Mouse (Mus musculus): ENCODE results near the gene Gm38392. TPM values are rescaled to one million over a fixed set of nuclear protein-coding genes. Genes with fewer than 3 reads are reported as not detected.

Gm38392 gene
- polyA plus RNA-seq, 1 experiment from 2014 or later = not detected

DNA sequence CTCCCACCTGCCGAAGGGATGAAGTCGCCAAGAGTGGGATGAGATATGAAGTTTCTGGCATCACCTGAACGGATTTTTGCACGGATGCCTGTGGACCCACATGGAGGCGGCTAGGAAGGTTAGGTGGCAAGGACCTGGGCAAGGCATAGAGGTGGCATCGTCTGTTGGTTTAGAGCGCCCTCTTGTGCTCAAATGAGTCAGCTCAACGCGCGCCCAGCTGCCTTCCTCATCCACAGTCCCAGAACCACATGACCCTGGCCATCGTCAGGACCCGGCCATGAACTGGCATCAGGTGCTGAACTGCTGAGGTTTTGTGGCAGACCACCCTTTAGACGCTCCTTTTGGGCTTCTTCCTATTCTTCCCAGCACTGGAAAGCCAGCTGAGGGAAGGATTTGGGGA is 44.5 kb downstream of the Gm38392 start:
- no peak overlapping the region for H3K4me3 ChIP-seq (ENCODE audit: low read length)
- peak; percentile 38 for ATAC-seq
- WGBS = 1% methylated on average over 13 of the region's 13 CpGs
- no peaks in the 10 kb centered on the region for H3K27me3 ChIP-seq (replicated peaks; ENCODE audit: control insufficient read depth, insufficient read depth, low read length)
- H3K4me1 ChIP-seq (ENCODE audit: control insufficient read depth, insufficient read depth, low read depth, low read length) = peaks cover 25% of the 10 kb centered on the region
- no peaks in the 10 kb centered on the region for H3K36me3 ChIP-seq (ENCODE audit: control insufficient read depth, insufficient read depth, low read length)
- H3K9me3 ChIP-seq (ENCODE audit: control insufficient read depth, low read length) = no peaks in the 10 kb centered on the region
- H3K4me2 ChIP-seq (ENCODE audit: low read length) = peak overlapping the region; percentile 31
- H3K9ac ChIP-seq (ENCODE audit: low read depth, low read length) = peak overlapping the region; percentile 4; the same call in 1 of the 2 replicates
- peak overlapping the region; percentile 69 for H3K27ac ChIP-seq (ENCODE audit: low read depth, low read length)

- no peaks in the 10 kb centered on the region for H3K9me3 ChIP-seq (ENCODE audit: control insufficient read depth, low read length)
- peak; percentile 37 for ATAC-seq
- H3K9ac ChIP-seq (ENCODE audit: low read depth, low read length) = peak overlapping the region; percentile 52
- peak overlapping the region; percentile 45 for H3K4me2 ChIP-seq (ENCODE audit: low read length)
- H3K4me1 ChIP-seq (ENCODE audit: control insufficient read depth, insufficient read depth, low read depth, low read length) = peaks cover 25% of the 10 kb centered on the region
- peak overlapping the region; percentile 16 for H3K4me3 ChIP-seq (ENCODE audit: low read length)
- no peaks in the 10 kb centered on the region for H3K27me3 ChIP-seq (replicated peaks; ENCODE audit: control insufficient read depth, insufficient read depth, low read length)
- WGBS = 4% methylated on average over 39 of the region's 48 CpGs
- peak overlapping the region; percentile 81 for H3K27ac ChIP-seq (ENCODE audit: low read depth, low read length)
- no peaks in the 10 kb centered on the region for H3K36me3 ChIP-seq (ENCODE audit: control insufficient read depth, insufficient read depth, low read length)
Measured at GRCm38 (mm10) chr3:88241045-88241786, 45.8 kb downstream of the Gm38392 start.

- no peaks in the 10 kb centered on the region for H3K9me3 ChIP-seq (ENCODE audit: control insufficient read depth, low read length)
- H3K4me1 ChIP-seq (ENCODE audit: control insufficient read depth, insufficient read depth, low read depth, low read length) = peaks cover 25% of the 10 kb centered on the region
- WGBS = 46% methylated on average over 4 of the region's 4 CpGs
- H3K9ac ChIP-seq (ENCODE audit: low read depth, low read length) = 0 out of 2 replicates have a peak overlapping the region, but pooled peaks have one; percentile 29
- H3K36me3 ChIP-seq (ENCODE audit: control insufficient read depth, insufficient read depth, low read length) = no peaks in the 10 kb centered on the region
- no peaks in the 10 kb centered on the region for H3K27me3 ChIP-seq (replicated peaks; ENCODE audit: control insufficient read depth, insufficient read depth, low read length)
- no peak overlapping the region for H3K4me3 ChIP-seq (ENCODE audit: low read length)
- no peak overlapping the region for H3K4me2 ChIP-seq (ENCODE audit: low read length)
- H3K27ac ChIP-seq (ENCODE audit: low read depth, low read length) = peak overlapping the region; percentile 75
- no peak for ATAC-seq
Measured at GRCm38 (mm10) chr3:88239446-88239845, 47.6 kb downstream of the Gm38392 start.

DNA sequence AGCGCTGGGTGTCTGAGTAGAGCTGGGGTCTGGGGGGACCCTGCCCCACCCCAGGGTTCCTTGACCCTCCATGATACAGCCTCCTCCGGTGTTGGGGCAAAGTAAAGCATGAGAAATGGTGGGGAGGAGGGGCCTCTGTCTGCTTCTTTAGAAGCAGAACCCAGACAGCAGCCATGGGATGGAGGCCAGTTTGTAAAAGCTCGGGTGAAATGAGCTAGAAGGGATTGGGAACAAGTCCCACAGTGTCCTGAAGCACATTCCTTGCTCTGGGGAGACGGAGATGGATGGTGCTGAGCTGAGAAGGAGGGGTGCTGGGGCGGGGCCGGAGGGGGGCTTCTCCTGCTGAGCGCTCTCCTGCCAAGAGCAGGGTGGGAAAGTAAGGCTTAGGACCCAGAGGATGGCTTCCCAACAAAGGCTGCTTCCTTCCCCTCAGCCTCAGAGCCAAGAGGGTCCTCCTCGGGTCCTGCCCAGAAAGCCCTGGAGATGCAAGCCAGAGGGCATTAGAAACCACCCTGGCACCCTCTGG is 48.1 kb downstream of the Gm38392 start:
- Histone ChIP-seq H3K27me3 (replicated peaks; ENCODE audit: control insufficient read depth, insufficient read depth, low read length) (no peaks in the 10 kb centered on the region), H3K9ac (ENCODE audit: low read depth, low read length) (peak overlapping the region; percentile 29; the same call in 1 of the 2 replicates), H3K4me2 (ENCODE audit: low read length) (no peak overlapping the region), H3K36me3 (ENCODE audit: control insufficient read depth, insufficient read depth, low read length) (no peaks in the 10 kb centered on the region), H3K4me1 (ENCODE audit: control insufficient read depth, insufficient read depth, low read depth, low read length) (peaks cover 28% of the 10 kb centered on the region), H3K27ac (ENCODE audit: low read depth, low read length) (peak overlapping the region; percentile 75), H3K9me3 (ENCODE audit: control insufficient read depth, low read length) (no peaks in the 10 kb centered on the region), H3K4me3 (ENCODE audit: low read length) (no peak overlapping the region)
- peak; percentile 87 for ATAC-seq
- WGBS = 23% methylated on average over 8 of the region's 8 CpGs

GRCm38 (mm10) chr3:88237556-88238194 is 49.3 kb downstream of the Gm38392 start:
- peak overlapping the region; percentile 65 for H3K27ac ChIP-seq (ENCODE audit: low read depth, low read length)
- H3K4me1 ChIP-seq (ENCODE audit: control insufficient read depth, insufficient read depth, low read depth, low read length) = peaks cover 33% of the 10 kb centered on the region
- ATAC-seq = no peak
- 8% methylated on average over 10 of the region's 10 CpGs for WGBS
- no peaks in the 10 kb centered on the region for H3K36me3 ChIP-seq (ENCODE audit: control insufficient read depth, insufficient read depth, low read length)
- no peak overlapping the region for H3K4me3 ChIP-seq (ENCODE audit: low read length)
- no peak overlapping the region for H3K9ac ChIP-seq (ENCODE audit: low read depth, low read length)
- no peaks in the 10 kb centered on the region for H3K27me3 ChIP-seq (replicated peaks; ENCODE audit: control insufficient read depth, insufficient read depth, low read length)
- no peak overlapping the region for H3K4me2 ChIP-seq (ENCODE audit: low read length)
- H3K9me3 ChIP-seq (ENCODE audit: control insufficient read depth, low read length) = no peaks in the 10 kb centered on the region

- no peaks in the 10 kb centered on the region for H3K27me3 ChIP-seq (replicated peaks; ENCODE audit: control insufficient read depth, insufficient read depth, low read length)
- H3K4me2 ChIP-seq (ENCODE audit: low read length) = no peak overlapping the region
- 22% methylated on average over 6 of the region's 6 CpGs for WGBS
- peaks cover 30% of the 10 kb centered on the region for H3K4me1 ChIP-seq (ENCODE audit: control insufficient read depth, insufficient read depth, low read depth, low read length)
- ATAC-seq = no peak
- peak overlapping the region; percentile 65 for H3K27ac ChIP-seq (ENCODE audit: low read depth, low read length)
- H3K36me3 ChIP-seq (ENCODE audit: control insufficient read depth, insufficient read depth, low read length) = no peaks in the 10 kb centered on the region
- H3K9ac ChIP-seq (ENCODE audit: low read depth, low read length) = no peak overlapping the region
- no peak overlapping the region for H3K4me3 ChIP-seq (ENCODE audit: low read length)
- H3K9me3 ChIP-seq (ENCODE audit: control insufficient read depth, low read length) = no peaks in the 10 kb centered on the region
Measured at GRCm38 (mm10) chr3:88237161-88237555, 49.9 kb downstream of the Gm38392 start.

DNA sequence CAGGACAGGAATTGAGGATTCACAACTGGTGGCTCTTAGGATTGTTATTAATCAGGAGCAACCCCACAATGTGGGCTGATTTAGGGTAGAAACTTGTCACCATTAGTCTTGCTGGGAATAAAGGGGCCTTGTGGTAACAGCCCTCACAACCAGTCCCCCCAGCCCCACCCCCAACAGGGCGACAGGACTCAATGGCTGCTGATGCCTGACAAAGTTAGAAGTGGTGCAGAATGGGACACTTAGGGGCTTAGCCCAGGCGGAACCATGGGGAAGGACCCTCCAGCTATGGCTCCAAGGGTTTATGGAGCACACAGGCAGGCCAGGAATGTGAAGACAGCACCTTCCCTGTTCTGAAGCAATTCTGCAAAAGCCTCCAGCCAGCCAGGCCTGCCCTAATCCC is 51.4 kb downstream of the Gm38392 start:
- 35% methylated on average over 2 of the region's 2 CpGs for WGBS
- H3K4me1 ChIP-seq (ENCODE audit: control insufficient read depth, insufficient read depth, low read depth, low read length) = peaks cover 38% of the 10 kb centered on the region
- no peak overlapping the region for H3K4me2 ChIP-seq (ENCODE audit: low read length)

DNA sequence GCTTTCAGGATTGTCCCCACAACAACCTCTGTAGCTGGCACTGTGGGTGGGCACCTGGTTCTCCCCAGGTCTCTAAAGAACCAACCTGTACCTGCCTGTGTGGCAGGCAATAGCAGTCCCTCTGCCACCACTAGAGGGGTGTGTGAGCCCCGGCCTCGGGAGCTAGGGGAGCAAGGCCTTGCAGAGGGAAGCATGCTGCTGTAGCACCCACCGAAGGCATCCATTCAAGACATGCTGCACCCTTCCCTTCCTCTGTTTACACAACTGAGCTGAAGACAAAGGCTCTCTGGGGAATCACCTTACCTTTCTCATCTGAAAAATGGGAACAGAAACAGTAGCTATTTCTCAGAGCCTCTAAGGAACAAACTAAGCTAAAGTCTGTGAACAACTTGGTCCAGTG is 51.8 kb downstream of the Gm38392 start:
- 4% methylated on average over 3 of the region's 3 CpGs for WGBS
- no peak overlapping the region for H3K9ac ChIP-seq (ENCODE audit: low read depth, low read length)
- peaks cover 41% of the 10 kb centered on the region for H3K4me1 ChIP-seq (ENCODE audit: control insufficient read depth, insufficient read depth, low read depth, low read length)
- no peaks in the 10 kb centered on the region for H3K9me3 ChIP-seq (ENCODE audit: control insufficient read depth, low read length)
- H3K27me3 ChIP-seq (replicated peaks; ENCODE audit: control insufficient read depth, insufficient read depth, low read length) = no peaks in the 10 kb centered on the region
- peak overlapping the region; percentile 14; the same call in 1 of the 2 replicates for H3K27ac ChIP-seq (ENCODE audit: low read depth, low read length)
- no peaks in the 10 kb centered on the region for H3K36me3 ChIP-seq (ENCODE audit: control insufficient read depth, insufficient read depth, low read length)
- no peak for ATAC-seq
- H3K4me3 ChIP-seq (ENCODE audit: low read length) = no peak overlapping the region
- H3K4me2 ChIP-seq (ENCODE audit: low read length) = no peak overlapping the region

More for the DNA sequence above, 51.4 kb downstream of the Gm38392 start:
- H3K36me3 ChIP-seq (ENCODE audit: control insufficient read depth, insufficient read depth, low read length) = no peaks in the 10 kb centered on the region
- no peak overlapping the region for H3K4me3 ChIP-seq (ENCODE audit: low read length)
- no peaks in the 10 kb centered on the region for H3K27me3 ChIP-seq (replicated peaks; ENCODE audit: control insufficient read depth, insufficient read depth, low read length)
- H3K27ac ChIP-seq (ENCODE audit: low read depth, low read length) = peak overlapping the region; percentile 14; the same call in 1 of the 2 replicates
- no peak for ATAC-seq
- H3K9ac ChIP-seq (ENCODE audit: low read depth, low read length) = no peak overlapping the region
- no peaks in the 10 kb centered on the region for H3K9me3 ChIP-seq (ENCODE audit: control insufficient read depth, low read length)

GRCm38 (mm10) chr3:88234041-88234440 is 53.0 kb downstream of the Gm38392 start:
- H3K27me3 ChIP-seq (replicated peaks; ENCODE audit: control insufficient read depth, insufficient read depth, low read length) = no peaks in the 10 kb centered on the region
- peaks cover 40% of the 10 kb centered on the region for H3K4me1 ChIP-seq (ENCODE audit: control insufficient read depth, insufficient read depth, low read depth, low read length)
- no peaks in the 10 kb centered on the region for H3K9me3 ChIP-seq (ENCODE audit: control insufficient read depth, low read length)
- H3K27ac ChIP-seq (ENCODE audit: low read depth, low read length) = peak overlapping the region; percentile 71
- H3K4me3 ChIP-seq (ENCODE audit: low read length) = no peak overlapping the region
- H3K36me3 ChIP-seq (ENCODE audit: control insufficient read depth, insufficient read depth, low read length) = no peaks in the 10 kb centered on the region
- no peak for ATAC-seq
- no peak overlapping the region for H3K4me2 ChIP-seq (ENCODE audit: low read length)
- no peak overlapping the region for H3K9ac ChIP-seq (ENCODE audit: low read depth, low read length)
- 36% methylated on average over 8 of the region's 8 CpGs for WGBS
